Mouse (Mus musculus): ENCODE results near the gene Piwil4. TPM values are rescaled to one million over a fixed set of nuclear protein-coding genes. Genes with fewer than 3 reads are reported as not detected.
A peak's percentile ranks its signal among the peaks of the same experiment; 100 is the strongest.

The Piwil4 gene
- polyA plus RNA-seq, 1 experiment from 2014 or later = 0.21 TPM

DNA sequence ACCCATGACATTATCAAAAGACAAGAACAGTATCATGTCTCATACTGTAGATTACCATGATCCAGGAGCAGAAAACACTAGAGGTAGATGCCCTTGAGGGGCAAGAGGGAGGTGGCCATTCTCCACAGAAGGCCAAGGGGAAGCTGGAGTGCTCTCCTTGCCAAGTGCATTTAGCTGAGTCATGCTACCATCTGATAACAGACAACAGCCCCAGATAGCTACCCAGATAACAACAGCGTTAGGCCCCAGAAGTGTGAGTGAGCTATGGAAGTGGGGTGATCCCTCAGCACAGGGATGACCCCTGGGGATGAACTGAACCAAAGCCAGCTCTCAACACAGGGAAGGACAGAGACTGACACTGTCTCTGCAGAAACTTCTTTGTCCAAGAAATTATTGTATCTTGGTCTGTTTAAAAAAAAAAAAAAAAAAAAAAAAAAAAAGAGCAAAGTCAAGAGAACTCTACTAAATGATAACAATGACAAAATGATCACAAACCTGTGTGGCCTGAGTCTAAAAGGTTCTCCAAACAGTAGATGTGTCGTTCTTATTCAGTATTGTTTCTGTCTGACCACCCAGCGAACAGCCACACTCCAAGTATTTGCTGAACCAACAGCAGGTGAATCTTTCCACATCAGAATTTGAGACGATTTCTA is 909 bp downstream of the Piwil4 start:
- Histone ChIP-seq H3K4me2 (ENCODE audit: low read depth, low read length) (no peak overlapping the region), H3K9ac (ENCODE audit: low read depth, low read length) (no peak overlapping the region), H3K27ac (replicated peaks; ENCODE audit: low read depth, low read length) (no peak overlapping the region), H3K9me3 (ENCODE audit: control insufficient read depth, low read length) (no peaks in the 10 kb centered on the region), H3K27me3 (replicated peaks; ENCODE audit: control insufficient read depth, insufficient read depth, low read length) (no peaks in the 10 kb centered on the region), H3K4me1 (ENCODE audit: control insufficient read depth, insufficient read depth, low read length) (no peaks in the 10 kb centered on the region), H3K4me3 (ENCODE audit: low read depth, low read length) (no peak overlapping the region), H3K36me3 (ENCODE audit: control insufficient read depth, insufficient read depth, low read length) (no peaks in the 10 kb centered on the region)
- ATAC-seq (ENCODE audit: low read depth) = no peak
- DNase-seq (ENCODE audit: low spot score) = no peak
- WGBS = 87% methylated on average over 4 of the region's 4 CpGs

DNA sequence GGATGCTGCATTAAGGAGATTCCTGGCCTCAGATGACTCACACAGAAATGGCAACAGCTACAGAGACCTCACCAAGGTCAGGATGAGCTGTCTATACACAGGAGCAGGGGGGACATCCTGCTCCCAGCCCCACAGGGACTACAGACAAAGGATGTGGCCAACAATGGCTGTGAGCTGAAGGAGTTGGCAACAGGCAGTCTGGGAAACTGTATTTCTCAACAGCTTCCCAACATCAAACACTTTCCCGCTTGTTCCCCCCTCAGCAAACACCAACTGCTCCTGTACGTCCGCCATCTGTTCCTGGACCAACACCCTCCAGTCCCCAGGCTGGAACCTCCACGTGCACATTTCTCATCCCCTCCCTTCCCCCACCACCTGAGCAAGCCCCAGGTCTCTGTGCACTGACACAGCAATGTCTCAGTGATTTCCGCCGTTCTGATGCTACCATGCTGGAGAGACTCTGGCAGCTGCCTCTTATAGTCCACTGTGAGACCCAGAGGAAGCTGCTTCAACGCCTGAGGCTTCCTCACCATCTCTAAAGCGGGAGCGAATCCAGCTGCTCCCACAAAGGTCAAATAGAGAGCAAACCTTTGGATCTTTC is 9.5 kb downstream of the Piwil4 start:
- Histone ChIP-seq H3K27me3 (replicated peaks; ENCODE audit: control insufficient read depth, insufficient read depth, low read length) (no peaks in the 10 kb centered on the region), H3K4me2 (ENCODE audit: low read depth, low read length) (no peak overlapping the region), H3K36me3 (ENCODE audit: control insufficient read depth, insufficient read depth, low read length) (no peaks in the 10 kb centered on the region), H3K4me3 (ENCODE audit: low read depth, low read length) (no peak overlapping the region), H3K9ac (ENCODE audit: low read depth, low read length) (no peak overlapping the region), H3K27ac (replicated peaks; ENCODE audit: low read depth, low read length) (no peak overlapping the region), H3K4me1 (ENCODE audit: control insufficient read depth, insufficient read depth, low read length) (no peaks in the 10 kb centered on the region), H3K9me3 (ENCODE audit: control insufficient read depth, low read length) (no peaks in the 10 kb centered on the region)
- 24% methylated on average over 9 of the region's 9 CpGs for WGBS
- DNase-seq (ENCODE audit: low spot score) (peak; percentile 46), ATAC-seq (ENCODE audit: low read depth) (peak; percentile 67)

DNA sequence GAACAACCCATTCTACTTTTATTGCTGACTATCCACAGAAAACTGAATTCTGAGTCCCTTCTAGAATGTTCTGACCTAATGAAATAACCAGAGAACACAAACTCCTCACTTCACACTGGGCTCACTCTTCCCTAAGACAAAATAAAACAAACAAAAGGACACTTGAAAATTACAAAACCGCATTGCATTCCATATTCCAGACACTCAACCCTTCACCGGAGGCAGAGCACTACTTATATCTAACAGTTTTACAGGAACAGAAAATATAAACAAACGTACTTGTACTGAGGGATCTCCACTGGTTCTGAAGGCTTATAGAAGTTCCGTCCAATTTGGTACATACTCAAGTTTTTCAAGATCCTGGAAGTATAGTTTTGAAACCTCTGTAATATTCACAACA is 12.2 kb downstream of the Piwil4 start:
- no peak for ATAC-seq (ENCODE audit: low read depth)
- H3K36me3 ChIP-seq (ENCODE audit: control insufficient read depth, insufficient read depth, low read length) = no peaks in the 10 kb centered on the region
- 82% methylated on average over 4 of the region's 4 CpGs for WGBS

DNA sequence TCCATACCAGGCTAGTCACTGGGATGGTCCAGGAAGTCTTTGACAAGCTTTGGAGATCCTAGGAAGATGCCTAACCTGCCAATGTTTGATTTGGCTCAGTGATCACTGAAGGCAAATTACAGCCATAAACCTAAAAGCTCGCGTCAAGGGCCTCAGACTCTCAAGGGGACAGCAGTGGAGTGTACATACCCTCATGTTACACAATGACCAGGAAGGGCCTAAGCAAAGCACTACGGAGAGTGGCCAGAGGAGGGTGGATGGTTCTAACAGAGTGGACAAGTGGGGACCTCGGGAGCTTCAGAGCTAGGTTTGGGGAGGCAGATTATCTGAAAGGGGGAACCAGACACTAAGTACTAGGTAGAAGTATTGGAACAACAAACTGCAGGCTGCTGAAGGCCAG is 13.9 kb downstream of the Piwil4 start:
- Histone ChIP-seq H3K4me2 (ENCODE audit: low read depth, low read length) (no peak overlapping the region), H3K4me3 (ENCODE audit: low read depth, low read length) (no peak overlapping the region), H3K27me3 (replicated peaks; ENCODE audit: control insufficient read depth, insufficient read depth, low read length) (no peaks in the 10 kb centered on the region), H3K9ac (ENCODE audit: low read depth, low read length) (no peak overlapping the region), H3K36me3 (ENCODE audit: control insufficient read depth, insufficient read depth, low read length) (no peaks in the 10 kb centered on the region), H3K4me1 (ENCODE audit: control insufficient read depth, insufficient read depth, low read length) (no peaks in the 10 kb centered on the region), H3K27ac (replicated peaks; ENCODE audit: low read depth, low read length) (no peak overlapping the region), H3K9me3 (ENCODE audit: control insufficient read depth, low read length) (no peaks in the 10 kb centered on the region)
- ATAC-seq (ENCODE audit: low read depth) (no peak), DNase-seq (ENCODE audit: low spot score) (no peak)
- 93% methylated on average over 4 of the region's 4 CpGs for WGBS

More for the DNA sequence above, 12.2 kb downstream of the Piwil4 start:
- H3K4me1 ChIP-seq (ENCODE audit: control insufficient read depth, insufficient read depth, low read length) = no peaks in the 10 kb centered on the region
- no peaks in the 10 kb centered on the region for H3K27me3 ChIP-seq (replicated peaks; ENCODE audit: control insufficient read depth, insufficient read depth, low read length)
- H3K9ac ChIP-seq (ENCODE audit: low read depth, low read length) = no peak overlapping the region
- no peak overlapping the region for H3K4me3 ChIP-seq (ENCODE audit: low read depth, low read length)
- no peak overlapping the region for H3K4me2 ChIP-seq (ENCODE audit: low read depth, low read length)
- DNase-seq (ENCODE audit: low spot score) = no peak
- H3K9me3 ChIP-seq (ENCODE audit: control insufficient read depth, low read length) = no peaks in the 10 kb centered on the region
- H3K27ac ChIP-seq (replicated peaks; ENCODE audit: low read depth, low read length) = no peak overlapping the region

DNA sequence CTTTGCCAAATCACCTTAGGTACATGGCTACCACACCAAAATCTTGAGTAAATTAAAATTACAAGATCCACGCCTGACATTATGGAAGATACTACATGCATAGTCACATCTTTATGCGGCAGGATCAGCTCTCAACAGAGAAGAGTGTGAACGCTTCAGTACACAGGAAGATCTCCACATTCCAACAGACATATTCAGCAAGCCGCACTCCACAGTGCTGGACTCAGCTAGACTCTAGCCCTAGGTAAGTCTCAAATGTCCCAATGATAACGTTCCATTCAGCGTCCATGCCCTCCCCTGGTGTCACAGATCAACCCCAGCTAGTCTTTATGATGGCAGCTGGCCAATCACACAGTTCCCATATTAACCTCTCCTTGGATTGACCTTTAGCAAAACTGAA is 14.5 kb downstream of the Piwil4 start:
- 81% methylated on average over 6 of the region's 6 CpGs for WGBS

DNA sequence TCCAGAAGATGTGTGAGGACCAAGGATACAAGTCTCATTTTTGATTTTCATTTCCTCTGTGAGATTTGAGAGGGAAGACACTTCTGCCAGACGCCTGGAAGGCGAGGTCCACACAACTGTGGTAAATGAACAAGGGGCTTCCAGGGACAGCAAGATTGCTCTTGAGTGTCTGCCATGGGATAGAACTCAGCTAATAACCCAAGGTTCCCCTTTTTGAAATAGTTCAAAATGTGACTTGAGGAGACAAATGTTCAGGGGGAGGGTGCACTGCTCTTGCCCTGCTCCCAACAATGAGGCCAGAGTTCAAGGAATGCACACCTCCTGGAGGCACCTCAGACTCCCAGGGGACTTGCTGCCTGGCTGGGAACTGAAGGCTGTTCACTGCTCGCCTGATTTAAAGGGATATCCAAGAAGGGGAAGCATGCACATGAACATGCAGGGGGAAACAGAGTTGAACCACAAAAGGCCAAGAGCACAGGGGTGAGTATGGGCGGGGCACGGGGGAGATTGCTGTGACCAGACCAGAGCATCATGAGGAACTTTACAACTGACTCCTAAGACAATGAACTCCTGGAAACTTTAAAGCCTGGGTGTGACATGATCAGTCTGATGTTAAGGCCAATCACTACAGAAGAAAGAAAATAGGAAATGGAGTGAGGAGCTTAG is 15.6 kb downstream of the Piwil4 start:
- H3K4me3 ChIP-seq (ENCODE audit: low read depth, low read length) = no peak overlapping the region
- no peaks in the 10 kb centered on the region for H3K4me1 ChIP-seq (ENCODE audit: control insufficient read depth, insufficient read depth, low read length)
- H3K9ac ChIP-seq (ENCODE audit: low read depth, low read length) = no peak overlapping the region
- no peaks in the 10 kb centered on the region for H3K27me3 ChIP-seq (replicated peaks; ENCODE audit: control insufficient read depth, insufficient read depth, low read length)
- no peaks in the 10 kb centered on the region for H3K36me3 ChIP-seq (ENCODE audit: control insufficient read depth, insufficient read depth, low read length)
- DNase-seq (ENCODE audit: low spot score) (no peak), ATAC-seq (ENCODE audit: low read depth) (no peak)
- 72% methylated on average over 5 of the region's 5 CpGs for WGBS
- no peaks in the 10 kb centered on the region for H3K9me3 ChIP-seq (ENCODE audit: control insufficient read depth, low read length)
- no peak overlapping the region for H3K27ac ChIP-seq (replicated peaks; ENCODE audit: low read depth, low read length)
- H3K4me2 ChIP-seq (ENCODE audit: low read depth, low read length) = no peak overlapping the region

More for the DNA sequence above, 14.5 kb downstream of the Piwil4 start:
- Histone ChIP-seq H3K27ac (replicated peaks; ENCODE audit: low read depth, low read length) (no peak overlapping the region), H3K36me3 (ENCODE audit: control insufficient read depth, insufficient read depth, low read length) (no peaks in the 10 kb centered on the region), H3K4me3 (ENCODE audit: low read depth, low read length) (no peak overlapping the region), H3K9ac (ENCODE audit: low read depth, low read length) (no peak overlapping the region), H3K4me1 (ENCODE audit: control insufficient read depth, insufficient read depth, low read length) (no peaks in the 10 kb centered on the region), H3K27me3 (replicated peaks; ENCODE audit: control insufficient read depth, insufficient read depth, low read length) (no peaks in the 10 kb centered on the region), H3K4me2 (ENCODE audit: low read depth, low read length) (no peak overlapping the region), H3K9me3 (ENCODE audit: control insufficient read depth, low read length) (no peaks in the 10 kb centered on the region)
- ATAC-seq (ENCODE audit: low read depth) = no peak
- no peak for DNase-seq (ENCODE audit: low spot score)

DNA sequence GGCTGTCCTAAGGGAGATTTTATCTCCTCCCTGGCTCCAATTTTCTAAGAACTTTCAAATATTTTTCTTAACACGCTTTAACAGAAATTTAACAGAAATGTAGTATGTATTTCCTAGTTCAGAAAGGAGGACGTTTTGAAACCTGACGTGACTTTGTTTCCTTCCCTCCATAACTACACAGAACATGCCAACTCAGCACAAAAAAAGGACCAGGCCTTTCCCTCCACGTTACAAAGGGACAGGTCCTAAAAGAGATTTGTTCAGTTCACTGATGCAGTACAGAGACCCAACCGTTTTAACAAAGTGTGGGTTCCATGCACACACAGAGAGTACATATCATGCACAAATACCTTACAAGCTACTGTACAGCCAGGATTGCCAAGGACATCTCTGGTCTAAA is 18.9 kb downstream of the Piwil4 start:
- Histone ChIP-seq H3K9ac (ENCODE audit: low read depth, low read length) (no peak overlapping the region), H3K4me1 (ENCODE audit: control insufficient read depth, insufficient read depth, low read length) (no peaks in the 10 kb centered on the region), H3K4me2 (ENCODE audit: low read depth, low read length) (no peak overlapping the region), H3K4me3 (ENCODE audit: low read depth, low read length) (no peak overlapping the region), H3K27ac (replicated peaks; ENCODE audit: low read depth, low read length) (no peak overlapping the region), H3K27me3 (replicated peaks; ENCODE audit: control insufficient read depth, insufficient read depth, low read length) (no peaks in the 10 kb centered on the region), H3K9me3 (ENCODE audit: control insufficient read depth, low read length) (no peaks in the 10 kb centered on the region), H3K36me3 (ENCODE audit: control insufficient read depth, insufficient read depth, low read length) (no peaks in the 10 kb centered on the region)
- WGBS = 78% methylated on average over 5 of the region's 5 CpGs
- ATAC-seq (ENCODE audit: low read depth) (no peak), DNase-seq (ENCODE audit: low spot score) (no peak)

DNA sequence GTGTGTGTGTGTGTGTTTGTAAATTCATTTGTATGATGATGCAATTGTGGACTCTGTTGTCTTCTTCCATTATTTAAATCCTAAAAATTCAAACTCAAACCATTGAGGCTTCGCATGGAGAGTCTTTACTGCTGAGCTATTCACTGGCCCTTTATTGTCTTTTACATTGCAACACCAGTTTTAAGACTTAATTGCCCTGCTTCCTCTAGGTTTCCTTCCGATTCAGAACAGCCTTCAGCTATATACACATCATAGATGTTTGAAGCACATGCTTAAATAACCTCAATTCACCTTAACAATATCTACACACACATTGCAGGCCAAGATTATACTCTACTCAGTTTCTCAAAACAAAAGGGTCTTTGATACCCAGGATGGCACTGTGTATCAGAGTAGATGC is 20.1 kb downstream of the Piwil4 start:
- H3K4me3 ChIP-seq (ENCODE audit: low read depth, low read length) = no peak overlapping the region
- no peaks in the 10 kb centered on the region for H3K4me1 ChIP-seq (ENCODE audit: control insufficient read depth, insufficient read depth, low read length)
- no peak for ATAC-seq (ENCODE audit: low read depth)
- H3K9me3 ChIP-seq (ENCODE audit: control insufficient read depth, low read length) = no peaks in the 10 kb centered on the region
- no peak overlapping the region for H3K9ac ChIP-seq (ENCODE audit: low read depth, low read length)
- no peak overlapping the region for H3K27ac ChIP-seq (replicated peaks; ENCODE audit: low read depth, low read length)
- no peaks in the 10 kb centered on the region for H3K36me3 ChIP-seq (ENCODE audit: control insufficient read depth, insufficient read depth, low read length)
- WGBS = 46% methylated on average over 2 of the region's 2 CpGs
- DNase-seq (ENCODE audit: low spot score) = no peak
- H3K4me2 ChIP-seq (ENCODE audit: low read depth, low read length) = no peak overlapping the region
- no peaks in the 10 kb centered on the region for H3K27me3 ChIP-seq (replicated peaks; ENCODE audit: control insufficient read depth, insufficient read depth, low read length)

DNA sequence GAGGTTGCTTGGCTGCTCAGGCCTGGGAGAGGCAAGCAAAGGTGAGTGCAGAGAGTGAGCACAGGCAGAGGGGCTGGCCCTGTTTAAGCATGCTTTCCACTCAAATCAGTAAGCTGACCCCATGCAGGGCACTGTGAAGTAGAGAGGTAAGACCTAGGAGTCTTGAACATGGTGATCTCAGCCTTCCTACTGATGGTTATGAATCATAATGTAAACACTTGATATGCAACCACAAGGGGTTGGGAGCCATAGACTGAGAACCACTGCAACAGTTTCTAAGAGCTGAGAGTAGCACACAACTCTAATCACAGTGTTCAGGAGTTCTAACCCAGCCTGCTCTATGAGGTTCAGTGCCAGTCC is 22.2 kb downstream of the Piwil4 start:
- Histone ChIP-seq H3K4me3 (ENCODE audit: low read depth, low read length) (no peak overlapping the region), H3K4me1 (ENCODE audit: control insufficient read depth, insufficient read depth, low read length) (no peaks in the 10 kb centered on the region), H3K4me2 (ENCODE audit: low read depth, low read length) (no peak overlapping the region), H3K36me3 (ENCODE audit: control insufficient read depth, insufficient read depth, low read length) (no peaks in the 10 kb centered on the region), H3K27me3 (replicated peaks; ENCODE audit: control insufficient read depth, insufficient read depth, low read length) (no peaks in the 10 kb centered on the region), H3K27ac (replicated peaks; ENCODE audit: low read depth, low read length) (no peak overlapping the region), H3K9ac (ENCODE audit: low read depth, low read length) (no peak overlapping the region), H3K9me3 (ENCODE audit: control insufficient read depth, low read length) (no peaks in the 10 kb centered on the region)
- DNase-seq (ENCODE audit: low spot score) = no peak
- no peak for ATAC-seq (ENCODE audit: low read depth)

Measured in embryonic facial prominence, embryonic 14.5 days (tissue).